Comparison of ENCODE assay signal across 8 mouse cellular contexts in genomic region chr10:87854408-87854807, GRCm38 (mm10). TPM values are rescaled to one million over a fixed set of nuclear protein-coding genes. Genes with fewer than 3 reads are reported as not detected.
A peak's percentile ranks its signal among the peaks of the same experiment; 100 is the strongest.
DNase-seq lines count a peak whose midpoint lies in the region; ATAC-seq lines count a peak whose summit lies in the region.

No protein-coding gene starts in this region.

- H3K4me1 ChIP-seq in midbrain, embryonic 10.5 days = peaks cover 25% of the 10 kb centered on the region
- H3K4me1 ChIP-seq in midbrain, embryonic 13.5 days (replicated peaks) = peaks cover 21% of the 10 kb centered on the region
- H3K4me1 ChIP-seq in hindbrain, embryonic 12.5 days = peaks cover 14% of the 10 kb centered on the region

- H3K4me3 ChIP-seq in midbrain, embryonic 10.5 days = no peak overlapping the region
- no peak overlapping the region for H3K4me3 ChIP-seq in midbrain, embryonic 13.5 days (replicated peaks)
- H3K4me3 ChIP-seq in hindbrain, embryonic 12.5 days = no peak overlapping the region

- no peaks in the 10 kb centered on the region for H3K36me3 ChIP-seq in midbrain, embryonic 10.5 days
- H3K36me3 ChIP-seq in midbrain, embryonic 13.5 days = no peaks in the 10 kb centered on the region
- H3K36me3 ChIP-seq in hindbrain, embryonic 12.5 days = no peaks in the 10 kb centered on the region

- no peak for ATAC-seq in midbrain, embryonic 13.5 days
- 0 out of 2 replicates have a peak, but pooled peaks have one; percentile 19 for ATAC-seq in hindbrain, embryonic 12.5 days (ENCODE audit: low FRiP score)
- no peak for ATAC-seq in erythroid progenitor cell, adult 5-6 weeks (replicated peaks; ENCODE audit: low FRiP score, poor library complexity, severe bottlenecking)

- H3K27ac ChIP-seq in midbrain, embryonic 10.5 days (replicated peaks) = no peak overlapping the region
- H3K27ac ChIP-seq in midbrain, embryonic 13.5 days = no peak overlapping the region
- H3K27ac ChIP-seq in hindbrain, embryonic 12.5 days = no peak overlapping the region

- no peaks in the 10 kb centered on the region for H3K9me3 ChIP-seq in midbrain, embryonic 10.5 days (replicated peaks)
- H3K9me3 ChIP-seq in midbrain, embryonic 13.5 days = no peaks in the 10 kb centered on the region
- no peaks in the 10 kb centered on the region for H3K9me3 ChIP-seq in hindbrain, embryonic 12.5 days (replicated peaks)

- intact Hi-C loops in left cerebral cortex, postnatal 4 days (cut with DNase I) = loop anchor here (10.0 kb wide), 1 partner anchor 450 kb away; no protein-coding TSS in a partner anchor

- WGBS in midbrain, embryonic 10.5 days = under 1% methylated on average over 5 of the region's 5 CpGs
- WGBS in midbrain, embryonic 13.5 days = under 1% methylated on average over 5 of the region's 5 CpGs
- 3% methylated on average over 5 of the region's 5 CpGs for WGBS in hindbrain, embryonic 12.5 days

- H3K9ac ChIP-seq in midbrain, embryonic 13.5 days (replicated peaks) = no peak overlapping the region
- H3K9ac ChIP-seq in hindbrain, embryonic 12.5 days = no peak overlapping the region

- H3K4me2 ChIP-seq in midbrain, embryonic 13.5 days (replicated peaks) = no peak overlapping the region
- no peak overlapping the region for H3K4me2 ChIP-seq in hindbrain, embryonic 12.5 days (replicated peaks)

- peaks cover 24% of the 10 kb centered on the region for H3K27me3 ChIP-seq in midbrain, embryonic 10.5 days (ENCODE audit: low read depth, poor library complexity, severe bottlenecking)
- peaks cover 3% of the 10 kb centered on the region; the same call in 1 of the 2 replicates for H3K27me3 ChIP-seq in midbrain, embryonic 13.5 days
- 0 out of 2 replicates have a peak, but pooled peaks cover 5% of the 10 kb centered on the region for H3K27me3 ChIP-seq in hindbrain, embryonic 12.5 days

- DNase-seq in midbrain, embryonic 10.5 days (ENCODE audit: low spot score) = peak; percentile 70
- peak; percentile 69 for DNase-seq in R1 (ENCODE audit: low read depth, low spot score)
- peak; percentile 56 for DNase-seq in embryo, embryonic 10 days (ENCODE audit: low spot score)
- peak; percentile 58 for DNase-seq in left cerebral cortex, postnatal 4 days
- DNase-seq in ovary, postnatal 36 days (ENCODE audit: low spot score) = peak; percentile 64

RNA-seq across cellular contexts. Expression of gene Igf1, which starts 3.7 kb away (rescaled TPM):
- 13.1 and 13.8 TPM in 2 replicates for polyA plus RNA-seq in midbrain, embryonic 10.5 days (2016; fragmentation: Nextera tagmentation; extraction: Ambion mirVana)
- polyA plus RNA-seq in midbrain, embryonic 13.5 days (2015; fragmentation: Nextera tagmentation; extraction: Ambion mirVana) = 4.0 and 5.3 TPM in 2 replicates
- polyA plus RNA-seq in hindbrain, embryonic 12.5 days (2016; fragmentation: Nextera tagmentation; extraction: Ambion mirVana) = 21.3 and 32.7 TPM in 2 replicates
- 10 to 100 TPM; 14.5 to 14.7 TPM for total RNA-seq in left cerebral cortex, postnatal 4 days (2021)
- 23.8 and 52.0 TPM in 2 replicates for total RNA-seq in erythroid progenitor cell, adult 5-6 weeks (2015; ENCODE audit: low replicate concordance)
- 6.7 and 32.6 TPM in 2 replicates for total RNA-seq in erythroid progenitor cell, adult 5-6 weeks (2017; ENCODE audit: low replicate concordance)
